Mouse (Mus musculus) lung, postnatal 0 days (tissue): ENCODE data around the gene Gdpd3.
A peak's percentile ranks its signal among the peaks of the same experiment; 100 is the strongest.

Experiments used
- CTCF ChIP-seq: IDR thresholded peaks from 2 replicates; pipeline ENCODE4 v1.5.1; 2016; ENCODE audit warnings: antibody characterized with exemption, mild to moderate bottlenecking
- EP300 ChIP-seq: IDR thresholded peaks from 2 replicates; pipeline ENCODE4 v1.6.1; 2016; ENCODE audit warnings: antibody characterized with exemption, mild to moderate bottlenecking, control low read depth

DNA sequence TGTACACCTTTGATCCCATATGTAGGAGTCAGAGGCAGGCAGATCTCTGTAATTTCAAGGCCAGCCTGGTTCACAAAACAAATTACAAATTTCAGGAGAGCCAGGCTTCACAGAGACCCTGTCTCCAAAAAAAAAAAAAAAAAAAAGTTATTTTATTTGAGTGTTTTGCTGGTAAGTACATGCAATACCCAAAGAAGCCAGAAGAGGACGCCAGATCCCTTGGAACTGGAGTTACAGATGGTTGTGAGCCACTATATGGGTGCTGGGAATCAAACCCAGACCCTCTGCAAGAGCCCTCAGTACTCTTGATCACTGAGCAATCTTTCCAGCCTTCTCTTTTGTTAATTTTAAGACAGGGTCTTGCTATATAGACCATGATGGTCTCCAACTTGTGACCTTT is 52.7 kb downstream of the Gdpd3 start:
- TF ChIP-seq CTCF (peak; percentile 18), EP300 (no peak)
